Mouse (Mus musculus) forebrain, embryonic 11.5 days (tissue): ENCODE data around the gene Mif4gd. TPM values are rescaled to one million over a fixed set of nuclear protein-coding genes. Genes with fewer than 3 reads are reported as not detected.
A peak's percentile ranks its signal among the peaks of the same experiment; 100 is the strongest.

Experiments
- ATAC-seq: fragments of 200-750 bp; cut with Nextera tagmentation; replicated peaks from 2 replicates; pipeline ENCODE4 v1.8.0; 2017; ENCODE audit warnings: moderate TSS enrichment; ENCODE audit not compliant: low FRiP score
- DNase-seq: peaks from one replicate; pipeline ENCODE4 v3.0.0-alpha.2; 2017; ENCODE audit warnings: low spot score
- H3K27ac ChIP-seq: fragments of 300-500 bp; sonication (generic); 2 replicates; pipeline ENCODE4 v1.5.1; 2014; ENCODE audit warnings: low read depth, low read length
- H3K27me3 ChIP-seq: fragments of 300-500 bp; sonication (generic); 2 replicates; pipeline ENCODE4 v1.6.1; 2014; ENCODE audit warnings: mild to moderate bottlenecking, low read length, mixed read lengths; ENCODE audit not compliant: control insufficient read depth, insufficient read depth
- H3K36me3 ChIP-seq: fragments of 300-500 bp; sonication (generic); 2 replicates; pipeline ENCODE4 v1.6.1; 2014; ENCODE audit warnings: mild to moderate bottlenecking, low read length, moderate library complexity, mixed read lengths; ENCODE audit not compliant: control insufficient read depth, insufficient read depth
- H3K4me1 ChIP-seq: fragments of 300-500 bp; sonication (generic); replicated peaks from 2 replicates; pipeline ENCODE4 v1.6.1; 2014; ENCODE audit warnings: low read length, mixed read lengths; ENCODE audit not compliant: control insufficient read depth, insufficient read depth
- H3K4me2 ChIP-seq: fragments of 300-500 bp; sonication (generic); 2 replicates; pipeline ENCODE4 v1.6.1; 2014; ENCODE audit warnings: low read depth, mild to moderate bottlenecking, low read length, moderate library complexity, mixed read lengths; ENCODE audit not compliant: severe bottlenecking
- H3K4me3 ChIP-seq: fragments of 300-500 bp; sonication (generic); 2 replicates; pipeline ENCODE4 v1.5.1; 2014; ENCODE audit warnings: low read depth, low read length
- H3K9ac ChIP-seq: fragments of 300-500 bp; sonication (generic); 2 replicates; pipeline ENCODE4 v1.6.1; 2014; ENCODE audit warnings: low read length
- H3K9me3 ChIP-seq: fragments of 300-500 bp; sonication (generic); 2 replicates; pipeline ENCODE4 v1.6.1; 2016; ENCODE audit warnings: low read length, mixed read lengths; ENCODE audit not compliant: control insufficient read depth
- WGBS: fragments of 180-500 bp; shearing (Covaris S2); extraction: QIAGEN DNeasy Blood & Tissue Kit; methylation state at CpG from one replicate; pipeline ENCODE4 v1.1.7; 2014; 5-methylcytosine and 5-hydroxymethylcytosine counted together
- polyA plus RNA-seq: library from polyadenylated mRNA; unstranded; fragments of >200 nt; fragmentation: Nextera tagmentation; extraction: Ambion mirVana; gene quantifications from 2 replicates; pipeline ENCODE4 v1.2.1, GENCODE M21; 2014

Gene Mif4gd
- polyA plus RNA-seq, 1 experiment from 2014 or later: 22.6 TPM

DNA sequence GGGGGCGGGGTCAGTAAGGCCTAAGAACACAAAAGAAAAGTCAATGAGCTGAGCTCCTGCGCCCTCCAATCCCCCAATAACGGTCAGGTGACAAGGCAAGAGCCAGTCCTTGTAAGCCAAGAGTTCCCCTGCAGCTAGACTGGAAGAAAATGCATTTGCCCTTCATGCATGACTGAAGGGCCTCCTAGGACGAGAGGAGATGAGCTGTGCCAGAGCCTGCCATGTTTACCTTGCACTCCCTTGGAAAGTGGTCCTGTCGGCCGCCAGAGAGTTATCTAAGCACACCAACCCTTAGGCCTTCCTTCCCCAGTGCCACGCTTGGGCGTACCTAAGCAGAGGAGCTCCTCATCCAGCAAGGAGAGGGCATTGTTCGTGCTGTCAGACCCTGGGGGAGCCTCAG, 24.8 kb downstream of the Mif4gd start:
- H3K9me3 ChIP-seq: no peaks in the 10 kb centered on the region
- H3K9ac ChIP-seq: no peak overlapping the region
- 87% methylated on average over 9 of the region's 9 CpGs for WGBS
- peaks cover 38% of the 10 kb centered on the region for H3K36me3 ChIP-seq
- DNase-seq (no peak), ATAC-seq (no peak)
- no peak overlapping the region for H3K4me3 ChIP-seq
- H3K27me3 ChIP-seq: no peaks in the 10 kb centered on the region
- no peaks in the 10 kb centered on the region for H3K4me1 ChIP-seq
- no peak overlapping the region for H3K27ac ChIP-seq
- no peak overlapping the region for H3K4me2 ChIP-seq

DNA sequence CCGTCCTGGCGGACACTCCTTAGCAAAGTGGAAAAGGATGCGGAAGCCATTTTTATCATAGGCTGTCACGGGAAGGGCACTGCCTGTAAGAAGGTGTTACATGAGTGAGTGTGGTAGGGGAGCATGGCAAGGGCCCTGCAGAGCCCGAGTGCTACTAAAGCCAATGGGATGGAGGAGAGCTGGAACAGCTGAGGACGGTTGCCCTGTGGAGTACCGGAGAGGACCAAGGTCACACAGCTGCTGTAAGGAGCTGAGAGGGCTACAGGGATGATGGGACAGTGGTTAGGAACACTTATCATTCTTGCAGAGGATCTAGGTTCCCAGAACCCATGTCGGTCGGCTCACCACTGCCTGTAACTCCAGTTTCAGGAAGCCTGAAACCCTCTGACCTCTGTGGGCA, 26.4 kb downstream of the Mif4gd start:
- DNase-seq (no peak), ATAC-seq (no peak)
- Histone ChIP-seq H3K4me3 (no peak overlapping the region), H3K9me3 (no peaks in the 10 kb centered on the region), H3K36me3 (peaks cover 35% of the 10 kb centered on the region), H3K27me3 (no peaks in the 10 kb centered on the region), H3K27ac (no peak overlapping the region), H3K4me2 (no peak overlapping the region), H3K9ac (no peak overlapping the region), H3K4me1 (no peaks in the 10 kb centered on the region)
- WGBS: 96% methylated on average over 9 of the region's 9 CpGs

DNA sequence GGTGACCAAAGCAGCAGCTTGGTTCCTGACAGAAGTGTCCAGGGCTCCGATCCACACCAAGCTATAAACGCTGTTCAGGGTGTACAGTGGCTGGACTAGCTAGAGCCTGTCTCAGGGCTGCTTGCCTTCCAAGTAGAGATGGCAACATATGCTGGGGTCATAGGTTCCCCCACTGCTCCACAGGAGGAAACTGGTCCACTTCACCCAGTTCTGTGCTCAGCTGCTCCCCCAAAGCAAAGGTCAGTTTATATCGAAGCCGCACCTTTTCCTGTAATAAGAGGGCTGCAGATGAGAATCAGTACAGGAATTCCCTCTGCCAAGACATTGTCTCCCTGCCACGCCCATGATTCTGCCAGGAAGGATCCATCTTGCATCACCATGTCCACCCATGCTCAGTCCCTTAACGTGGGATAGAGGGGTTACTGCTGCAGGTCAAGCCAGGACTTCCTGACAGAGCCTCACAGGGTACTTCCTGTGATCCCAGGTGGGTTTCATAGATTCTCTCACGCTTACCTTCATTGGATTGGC, 27.1 kb downstream of the Mif4gd start:
- Histone ChIP-seq H3K4me1 (no peaks in the 10 kb centered on the region), H3K4me3 (no peak overlapping the region), H3K36me3 (peaks cover 34% of the 10 kb centered on the region), H3K4me2 (no peak overlapping the region), H3K27ac (no peak overlapping the region), H3K9me3 (no peaks in the 10 kb centered on the region), H3K9ac (no peak overlapping the region), H3K27me3 (no peaks in the 10 kb centered on the region)
- ATAC-seq: no peak
- no peak for DNase-seq
- WGBS: 90% methylated on average over 7 of the region's 7 CpGs

DNA sequence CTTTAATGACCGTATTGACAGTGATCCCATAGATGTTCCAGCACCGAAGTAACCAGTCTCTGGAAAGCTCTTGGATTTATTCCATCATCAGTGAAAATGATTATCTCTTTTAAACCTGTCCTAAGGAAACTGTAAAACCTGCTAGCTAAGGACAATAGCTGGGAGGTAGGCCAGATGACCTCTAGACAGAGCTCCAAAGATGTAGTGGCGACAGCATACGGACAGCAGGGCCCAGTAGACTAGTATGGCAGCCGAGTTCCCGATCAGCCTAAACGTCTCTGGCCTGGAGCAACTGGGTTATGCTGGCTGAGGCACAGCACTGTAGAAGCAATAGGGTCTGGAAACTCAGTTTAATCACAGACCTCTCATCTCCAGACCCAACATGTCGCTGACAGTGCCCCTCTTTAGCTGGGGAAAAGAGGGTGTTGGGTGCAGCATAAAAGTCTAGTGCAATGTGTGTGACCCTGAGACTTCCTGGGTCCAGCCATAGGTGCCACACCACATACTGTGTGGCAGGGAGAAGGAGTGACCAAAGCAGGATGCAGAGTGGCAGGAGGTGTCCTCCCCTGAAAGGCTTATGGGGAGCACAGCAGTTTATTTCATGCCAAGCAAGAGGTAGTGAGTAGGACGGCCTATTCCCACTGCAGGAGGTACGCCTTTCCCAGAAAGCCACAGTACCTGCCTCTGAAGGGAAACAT, 28.2 kb downstream of the Mif4gd start:
- H3K36me3 ChIP-seq: peaks cover 27% of the 10 kb centered on the region
- H3K27me3 ChIP-seq: no peaks in the 10 kb centered on the region
- H3K4me3 ChIP-seq: no peak overlapping the region
- H3K9me3 ChIP-seq: no peaks in the 10 kb centered on the region
- no peak overlapping the region for H3K9ac ChIP-seq
- WGBS: 88% methylated on average over 10 of the region's 10 CpGs
- H3K4me1 ChIP-seq: no peaks in the 10 kb centered on the region
- no peak overlapping the region for H3K27ac ChIP-seq
- H3K4me2 ChIP-seq: no peak overlapping the region
- no peak for ATAC-seq
- no peak for DNase-seq

DNA sequence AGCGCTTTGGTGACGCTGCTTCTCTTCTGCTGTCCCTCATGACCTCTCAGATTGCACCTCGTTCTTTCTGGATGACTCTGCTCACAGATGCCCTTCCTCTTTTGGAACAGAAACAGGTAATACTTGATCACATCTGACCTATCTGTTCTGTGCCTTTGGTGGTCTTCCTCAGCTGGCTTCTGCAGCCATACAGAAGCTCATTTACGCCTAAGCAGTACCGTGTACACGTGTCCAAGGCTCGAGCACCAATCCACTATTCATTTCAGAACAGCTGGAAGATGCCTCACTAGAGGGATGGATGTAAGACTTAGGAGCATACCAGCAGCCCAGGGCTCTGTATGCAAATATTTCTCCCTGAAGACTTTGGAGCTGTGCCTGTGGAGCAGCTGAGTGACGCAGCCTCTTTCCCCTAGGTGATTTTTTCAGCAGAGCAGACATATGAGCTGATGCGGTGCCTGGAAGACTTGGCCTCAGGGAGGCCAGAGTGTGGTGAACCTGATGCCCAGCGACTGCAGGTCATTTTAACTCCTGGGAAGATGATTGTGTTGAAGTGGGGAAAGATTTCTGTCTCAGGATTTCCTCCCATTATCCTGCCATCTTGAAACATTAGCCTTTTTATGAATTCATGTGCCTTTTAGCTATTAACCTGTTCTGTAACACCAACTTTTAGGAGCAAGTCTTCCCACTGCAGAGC, 29.7 kb downstream of the Mif4gd start:
- Histone ChIP-seq H3K27me3 (no peaks in the 10 kb centered on the region), H3K27ac (no peak overlapping the region), H3K9ac (no peak overlapping the region), H3K9me3 (no peaks in the 10 kb centered on the region), H3K4me3 (no peak overlapping the region), H3K4me1 (no peaks in the 10 kb centered on the region), H3K4me2 (no peak overlapping the region), H3K36me3 (peaks cover 22% of the 10 kb centered on the region)
- no peak for DNase-seq
- no peak for ATAC-seq
- WGBS: 90% methylated on average over 10 of the region's 10 CpGs

DNA sequence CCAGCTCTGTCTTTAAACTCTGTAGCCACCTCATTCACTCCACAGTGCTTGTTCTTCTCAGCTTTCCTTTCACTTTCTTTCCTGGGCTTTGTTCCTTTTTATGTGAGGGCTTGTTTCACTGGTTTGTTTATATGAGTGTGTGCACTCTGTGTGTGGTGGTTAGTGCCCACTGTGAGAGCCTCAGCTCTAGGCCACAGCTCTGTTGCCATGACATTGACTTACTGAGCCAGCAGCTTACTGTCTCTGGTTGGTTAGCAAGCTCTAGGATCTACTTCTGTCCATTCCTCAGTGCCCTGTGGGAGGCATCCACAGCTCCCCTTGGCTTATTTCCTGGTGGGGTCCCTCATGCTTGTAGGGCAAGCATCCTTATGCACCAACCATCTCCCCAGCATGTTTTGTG, 33.7 kb downstream of the Mif4gd start:
- Histone ChIP-seq H3K4me1 (no peaks in the 10 kb centered on the region), H3K9ac (no peak overlapping the region), H3K4me2 (no peak overlapping the region), H3K27ac (no peak overlapping the region), H3K4me3 (no peak overlapping the region), H3K27me3 (no peaks in the 10 kb centered on the region), H3K36me3 (peaks cover 8% of the 10 kb centered on the region), H3K9me3 (no peaks in the 10 kb centered on the region)
- DNase-seq (no peak), ATAC-seq (no peak)

DNA sequence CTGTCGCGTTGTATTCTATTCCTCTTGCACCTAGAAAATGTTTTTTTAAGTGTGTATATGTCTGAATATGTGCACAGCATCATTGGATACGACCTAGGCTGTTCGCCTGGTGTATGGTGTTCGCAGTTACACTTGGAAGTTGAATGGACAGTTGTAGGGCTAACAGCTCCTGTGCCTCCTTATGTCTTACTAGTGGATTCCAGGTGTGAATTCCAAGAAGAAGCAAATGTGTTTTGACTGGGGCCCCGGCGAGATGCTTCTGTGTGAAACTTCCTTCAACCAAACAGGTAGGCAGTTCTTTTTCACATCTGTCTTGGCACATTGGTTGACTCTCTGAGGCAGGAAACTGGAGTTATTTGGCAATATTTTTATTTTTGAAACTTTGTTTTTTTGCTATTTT, 47.8 kb downstream of the Mif4gd start:
- Histone ChIP-seq H3K9ac (peak overlapping the region; percentile 81), H3K27me3 (no peaks in the 10 kb centered on the region), H3K4me1 (peaks cover 4% of the 10 kb centered on the region; the same call in 1 of the 2 replicates), H3K4me3 (peak overlapping the region; percentile 72), H3K9me3 (no peaks in the 10 kb centered on the region), H3K27ac (no peak overlapping the region), H3K36me3 (peaks cover 6% of the 10 kb centered on the region; the same call in 1 of the 2 replicates), H3K4me2 (peak overlapping the region; percentile 52)
- DNase-seq (peak; percentile 45), ATAC-seq (no peak)
- WGBS: 20% methylated on average over 7 of the region's 7 CpGs

DNA sequence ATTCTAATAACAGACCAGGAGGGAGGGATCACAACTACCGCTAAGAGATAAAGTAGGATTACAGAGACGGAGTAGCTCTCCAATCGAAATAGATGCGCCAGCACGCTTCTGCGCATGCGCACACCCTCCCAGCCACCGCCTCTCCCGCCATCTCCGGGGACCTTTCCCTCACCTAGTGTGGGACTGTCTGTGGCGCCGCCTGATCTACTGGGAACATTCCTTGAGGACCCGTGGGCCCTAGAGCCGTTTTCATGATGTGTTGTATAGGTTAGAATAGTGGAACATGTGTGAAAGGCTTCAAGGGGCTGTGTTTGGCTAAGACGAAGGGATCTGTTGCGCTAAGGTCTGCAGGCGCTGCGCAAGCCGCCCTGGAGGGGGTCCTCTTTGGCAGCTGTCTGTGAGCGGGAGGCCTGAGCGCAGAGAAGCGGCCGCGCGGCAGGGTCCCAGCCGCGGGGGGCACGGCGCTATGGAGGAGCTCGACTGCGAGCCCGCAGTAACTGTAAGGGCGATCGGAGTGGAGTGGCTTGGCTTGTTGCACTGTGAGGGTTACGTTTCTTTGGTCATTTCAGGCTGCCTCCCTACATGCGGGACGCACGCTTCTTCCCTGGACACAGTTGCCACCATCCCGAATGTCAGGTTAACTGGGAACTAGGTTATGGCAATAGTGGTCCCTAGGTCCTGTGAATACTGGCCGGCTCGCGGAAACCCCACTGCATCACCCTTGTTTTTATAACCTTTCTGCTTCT, 48.5 kb downstream of the Mif4gd start, which contains the start of gene Nup85:
Gene Nup85, plus strand, starts transcription at position 371 of the 746 bp plus-strand sequence.
- Histone ChIP-seq H3K27me3 (no peaks in the 10 kb centered on the region), H3K9me3 (no peaks in the 10 kb centered on the region), H3K9ac (peak within 1 kb of the TSS; percentile 81), H3K4me2 (peak within 1 kb of the TSS; percentile 52), H3K4me3 (peak within 1 kb of the TSS; percentile 72), H3K4me1 (peaks cover 4% of the 10 kb centered on the region; the same call in 1 of the 2 replicates), H3K36me3 (no peaks in the 10 kb centered on the region; the same call in 1 of the 2 replicates), H3K27ac (peak within 1 kb of the TSS; percentile 77)
- under 1% methylated on average over 42 of the region's 42 CpGs for WGBS
- DNase-seq (peak; percentile 99), ATAC-seq (peak; percentile 92)
